Mouse (Mus musculus) splenic B cell, adult 2 months (primary cell): ENCODE measurements around the gene Fbrs.
"Not testable (repeated sequence)": the region's sequence is repeated elsewhere in the genome, so short reads cannot be mapped to it uniquely, and the experiment has no call there.

Experiments used
- DNase-seq: peaks from one replicate; pipeline ENCODE4 v3.0.0-alpha.2; 2011; ENCODE audit warnings: low read depth, low spot score
- H3K27me3 ChIP-seq: 2 replicates; pipeline ENCODE4 v1.6.1; 2012; ENCODE audit warnings: mild to moderate bottlenecking, low read length, moderate library complexity, mixed read lengths; ENCODE audit not compliant: control insufficient read depth, poor library complexity, insufficient read depth, severe bottlenecking
- H3K36me3 ChIP-seq: 2 replicates; pipeline ENCODE4 v1.6.1; 2012; ENCODE audit warnings: mild to moderate bottlenecking, low read length, moderate library complexity, mixed read lengths; ENCODE audit not compliant: control insufficient read depth, poor library complexity, insufficient read depth, severe bottlenecking

Gene Fbrs

DNA sequence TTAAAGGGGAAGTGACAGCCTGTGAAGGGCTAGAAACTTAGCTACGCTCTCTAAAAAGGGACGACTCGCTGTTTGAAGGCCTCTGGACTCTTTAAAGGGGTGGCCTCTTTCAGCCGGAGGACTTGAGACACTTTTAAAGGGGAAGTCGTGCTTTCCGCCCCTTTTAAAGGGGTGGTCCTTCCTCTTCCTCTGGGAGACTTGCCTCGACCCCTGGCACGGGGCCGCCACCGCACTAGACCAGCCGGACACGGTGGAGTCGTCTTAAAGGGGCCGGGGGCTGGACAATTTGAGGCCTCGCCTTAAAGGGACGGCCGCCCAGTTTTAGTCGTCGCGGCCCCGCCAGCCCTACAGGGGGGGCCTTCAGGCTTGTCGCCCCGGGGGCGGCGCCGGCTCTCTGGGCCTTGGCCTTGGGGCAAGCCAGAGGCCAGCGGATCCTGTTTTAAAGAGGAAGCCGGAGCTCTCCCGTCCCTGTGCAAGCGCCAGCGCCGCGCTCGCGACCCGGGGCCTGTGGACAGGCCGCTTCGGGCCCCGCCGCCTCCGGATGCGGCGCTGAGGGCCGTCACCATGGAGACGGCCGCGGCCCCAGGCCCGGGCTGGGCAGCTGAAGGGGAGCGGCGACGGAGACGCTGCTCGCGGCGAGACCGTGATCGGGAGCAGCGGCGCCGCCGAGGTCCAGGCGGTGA is at the start of gene Fbrs:
Gene Fbrs, plus strand, starts transcription at position 565 of the 683 bp plus-strand sequence.
- Histone ChIP-seq H3K36me3 (peaks cover 30% of the 10 kb centered on the region), H3K27me3 (no peaks in the 10 kb centered on the region)
- peak; percentile 93 for DNase-seq

DNA sequence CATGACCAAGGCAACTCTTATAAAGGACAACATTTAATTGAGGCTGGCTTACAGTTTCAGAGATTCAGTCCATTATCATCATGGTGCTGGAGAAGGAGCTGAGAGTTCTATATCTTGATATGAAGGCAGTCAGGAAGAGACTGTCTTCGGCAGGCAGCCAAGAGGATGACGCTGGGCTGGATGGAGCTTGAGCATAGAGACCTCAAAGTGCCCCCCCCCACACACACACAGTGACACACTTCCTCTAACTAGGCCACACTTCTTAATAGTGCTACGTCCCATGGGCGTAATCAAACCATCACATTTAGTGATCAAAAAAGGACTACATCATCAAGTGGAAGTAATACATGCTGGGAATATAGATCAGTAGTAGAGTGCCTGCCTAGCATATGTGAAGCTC is 43.8 kb upstream of the Fbrs start:
- DNase-seq, result no peak
- H3K27me3 ChIP-seq, result no peaks in the 10 kb centered on the region
- no peaks in the 10 kb centered on the region for H3K36me3 ChIP-seq

DNA sequence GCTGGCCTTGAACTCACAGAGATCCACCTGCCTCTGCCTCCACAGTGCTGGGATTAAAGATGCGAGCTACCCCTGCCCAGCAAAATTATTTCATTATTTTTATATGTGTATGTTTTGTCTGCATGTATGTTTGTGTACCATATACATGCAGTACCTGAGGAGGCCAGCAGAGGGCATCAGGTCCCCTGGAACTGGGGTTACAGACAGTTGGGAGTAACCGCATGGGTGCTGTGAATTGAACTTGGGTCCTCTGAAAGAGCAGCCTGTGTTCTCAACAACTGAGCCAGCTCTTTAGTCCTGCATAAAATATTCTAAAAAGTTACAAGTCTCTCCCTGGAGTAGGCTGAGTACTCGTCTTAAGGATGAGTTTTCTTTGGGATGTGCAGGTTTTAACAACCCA is 41.3 kb upstream of the Fbrs start:
- DNase-seq, result peak; percentile 58
- H3K27me3 ChIP-seq, result no peaks in the 10 kb centered on the region
- no peaks in the 10 kb centered on the region for H3K36me3 ChIP-seq

DNA sequence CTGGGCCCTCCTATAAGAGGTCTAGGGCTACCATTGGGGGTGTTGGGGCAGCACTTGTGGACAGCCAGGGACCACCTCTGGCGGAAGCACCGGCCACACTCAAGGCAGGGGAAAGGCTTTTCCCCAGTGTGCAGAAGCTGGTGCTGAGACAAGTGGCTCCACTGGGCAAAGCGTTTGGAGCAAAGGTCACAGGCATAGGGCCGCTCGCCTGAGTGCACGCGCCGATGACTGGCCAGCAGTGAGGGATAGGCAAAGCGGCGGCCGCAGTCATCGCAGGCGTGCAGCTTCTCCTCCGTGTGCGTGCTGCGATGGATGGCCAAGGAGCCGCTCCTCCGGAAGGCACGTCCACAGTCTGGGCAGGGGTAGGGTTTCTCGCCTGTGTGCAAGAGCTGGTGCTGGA is 35.0 kb upstream of the Fbrs start:
- Histone ChIP-seq H3K27me3 (no peaks in the 10 kb centered on the region), H3K36me3 (peaks cover 2% of the 10 kb centered on the region; the same call in 1 of the 2 replicates)
- DNase-seq, result no peak

DNA sequence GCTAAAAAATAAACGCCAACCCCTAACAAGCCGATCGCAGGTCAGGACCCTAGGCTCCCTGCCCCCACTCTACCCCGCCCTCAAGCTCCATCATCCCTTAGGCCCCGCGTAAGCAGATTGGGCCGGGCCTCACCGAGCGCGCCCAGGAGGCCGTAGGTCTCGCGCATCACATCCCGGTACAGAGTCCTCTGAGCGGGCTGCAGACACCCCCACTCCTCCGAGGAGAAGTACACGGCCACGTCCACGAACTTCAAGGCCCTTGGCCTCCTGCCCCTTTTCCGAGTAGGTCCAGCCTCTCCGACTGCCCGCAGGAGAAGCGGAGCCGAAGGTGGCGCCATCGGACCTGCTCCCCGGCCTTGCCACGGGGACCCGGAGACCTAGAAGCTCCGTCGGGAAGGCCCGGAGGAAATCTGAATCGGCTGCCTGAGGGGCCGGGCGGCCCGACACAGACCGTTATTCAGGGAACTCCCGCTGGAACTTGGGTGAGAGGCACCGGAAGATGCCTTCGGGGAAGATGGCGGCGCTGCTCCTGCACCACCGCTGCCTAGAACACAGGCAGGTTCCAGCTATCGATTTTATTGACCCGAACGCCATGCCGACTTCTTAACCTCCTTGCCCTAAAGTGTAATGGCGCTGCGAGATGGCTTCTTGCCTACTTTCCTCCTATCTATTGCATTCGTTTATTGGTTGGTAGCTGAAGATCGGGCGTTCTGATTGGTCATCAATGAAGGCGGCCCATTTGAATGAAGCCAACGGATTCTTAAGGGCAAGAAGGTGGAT is 30.3 kb upstream of the Fbrs start, which contains the start of gene Zfp689:
Gene Zfp689, minus strand, starts transcription at position 638 of the 780 bp plus-strand sequence.
- no peaks in the 10 kb centered on the region for H3K27me3 ChIP-seq
- peaks cover 2% of the 10 kb centered on the region; the same call in 1 of the 2 replicates for H3K36me3 ChIP-seq
- peak; percentile 98 for DNase-seq

DNA sequence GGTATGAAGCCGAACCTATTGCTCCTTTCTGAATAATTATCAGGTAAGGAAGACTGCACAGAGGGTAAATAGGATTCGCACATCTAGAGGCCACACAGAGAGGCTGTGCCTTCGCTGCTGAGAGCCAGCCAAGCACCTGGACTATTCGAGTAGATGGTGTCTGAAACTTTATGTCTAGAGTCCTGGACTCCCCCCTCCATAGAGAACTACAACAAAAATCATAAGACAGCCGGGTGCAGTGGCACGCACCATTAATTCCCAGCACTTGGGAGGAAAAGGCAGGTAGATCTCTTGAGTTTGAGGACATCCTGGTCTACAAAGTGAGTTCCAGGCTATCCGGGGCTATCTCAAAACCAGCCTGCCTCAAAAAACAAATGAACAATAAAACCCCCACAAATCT is 29.0 kb upstream of the Fbrs start:
- no peak for DNase-seq
- Histone ChIP-seq H3K27me3 (no peaks in the 10 kb centered on the region), H3K36me3 (peaks cover 3% of the 10 kb centered on the region; the same call in 1 of the 2 replicates)

DNA sequence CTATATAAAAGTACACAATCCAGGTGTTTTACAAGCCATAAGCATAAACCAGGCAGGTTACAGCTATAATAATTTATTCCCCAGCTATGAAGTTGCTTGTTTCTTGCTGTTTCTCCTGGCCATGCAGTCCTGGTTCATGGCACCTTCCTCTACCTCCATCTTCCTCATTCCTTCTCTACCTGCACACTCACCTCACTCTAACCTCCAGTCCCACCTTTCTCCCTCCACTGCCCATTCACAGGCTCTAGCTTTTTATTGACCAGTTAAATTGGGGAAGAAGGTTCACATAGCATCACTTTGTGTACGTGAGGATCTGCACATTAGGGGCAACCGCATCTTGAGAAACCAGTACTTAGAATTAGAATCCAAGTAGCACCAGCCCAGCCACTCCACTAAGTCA is 25.9 kb upstream of the Fbrs start:
- peaks cover 2% of the 10 kb centered on the region; the same call in 1 of the 2 replicates for H3K36me3 ChIP-seq

DNA sequence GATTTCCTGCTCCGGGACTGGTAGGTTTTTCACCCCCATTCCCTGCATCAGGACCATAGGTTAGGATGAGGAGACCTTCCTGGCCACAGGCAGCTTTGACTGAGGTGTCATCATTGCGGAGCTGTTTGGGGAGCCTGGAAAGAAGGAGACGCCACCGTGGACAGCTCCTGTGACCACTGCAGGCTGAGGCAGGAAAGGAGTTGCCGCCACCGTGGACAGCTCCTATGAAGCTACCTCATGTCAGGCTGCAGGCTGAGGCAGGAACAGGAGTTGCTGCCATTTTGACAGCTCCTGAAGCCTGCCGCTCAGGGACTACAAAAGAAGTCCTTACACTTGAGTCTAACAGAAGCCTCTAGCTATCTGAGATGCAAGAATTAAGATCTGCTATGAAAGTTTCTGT is 24.1 kb upstream of the Fbrs start:
- Histone ChIP-seq H3K27me3 (no peaks in the 10 kb centered on the region), H3K36me3 (peaks cover 8% of the 10 kb centered on the region; the same call in 1 of the 2 replicates)
- DNase-seq, result no peak

More for the DNA sequence above, 25.9 kb upstream of the Fbrs start:
- DNase-seq, result no peak
- no peaks in the 10 kb centered on the region for H3K27me3 ChIP-seq

DNA sequence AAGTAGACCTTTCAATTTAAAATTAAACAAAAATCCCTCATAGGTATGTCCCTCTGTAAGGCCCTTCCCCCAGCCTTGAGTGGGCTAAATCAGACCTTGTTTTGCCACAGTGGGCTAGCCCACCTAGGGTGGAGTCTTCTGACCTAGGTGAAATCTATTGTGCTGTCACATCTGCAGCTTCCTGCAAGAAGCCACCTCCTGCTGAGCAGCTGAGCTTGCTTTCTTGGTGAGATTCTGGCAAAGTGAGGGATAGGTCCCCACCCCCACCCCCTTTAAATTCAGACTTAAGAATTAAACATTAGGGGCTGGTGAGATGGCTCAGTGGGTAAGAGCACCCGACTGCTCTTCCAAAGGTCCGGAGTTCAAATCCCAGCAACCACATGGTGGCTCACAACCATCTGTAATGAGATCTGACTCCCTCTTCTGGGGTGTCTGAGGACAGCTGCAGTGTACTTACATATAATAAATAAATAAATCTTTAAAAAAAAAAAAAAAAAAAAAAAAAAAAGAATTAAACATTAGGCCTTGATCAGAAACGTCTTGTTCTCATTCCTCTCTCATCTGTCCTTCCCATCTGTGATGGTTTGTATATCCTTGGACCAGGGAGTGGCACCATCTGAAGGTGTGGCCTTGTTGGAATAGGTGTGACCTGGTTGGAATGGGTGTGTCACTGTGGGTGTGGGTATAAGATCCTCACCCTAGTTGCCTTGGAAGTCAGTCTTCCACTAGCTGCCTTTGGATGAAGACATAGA is 20.5 kb upstream of the Fbrs start:
- not testable (repeated sequence) for H3K36me3 ChIP-seq, H3K27me3 ChIP-seq, DNase-seq

DNA sequence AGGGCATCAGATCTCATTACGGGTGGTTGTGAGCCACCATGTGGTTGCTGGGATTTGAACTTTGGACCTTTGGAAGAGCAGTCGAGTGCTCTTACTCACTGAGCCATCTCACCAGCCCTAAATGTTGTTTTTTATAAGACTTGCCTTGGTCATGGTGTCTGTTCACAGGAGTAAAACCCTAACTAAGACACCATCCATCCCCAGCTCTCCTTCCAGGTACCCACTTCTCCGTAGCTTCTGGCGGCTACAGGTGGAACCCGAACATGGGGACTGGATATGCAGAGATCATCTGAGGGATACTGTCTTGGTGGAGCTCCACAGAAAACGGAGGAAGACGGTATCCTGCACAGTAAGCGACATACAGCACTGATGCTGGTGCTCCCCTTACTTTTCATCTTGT is 19.7 kb upstream of the Fbrs start, which contains the start of gene Prr14:
Gene Prr14, plus strand, starts transcription at position 301 of the 400 bp plus-strand sequence.
- not testable (repeated sequence) for H3K27me3 ChIP-seq

DNA sequence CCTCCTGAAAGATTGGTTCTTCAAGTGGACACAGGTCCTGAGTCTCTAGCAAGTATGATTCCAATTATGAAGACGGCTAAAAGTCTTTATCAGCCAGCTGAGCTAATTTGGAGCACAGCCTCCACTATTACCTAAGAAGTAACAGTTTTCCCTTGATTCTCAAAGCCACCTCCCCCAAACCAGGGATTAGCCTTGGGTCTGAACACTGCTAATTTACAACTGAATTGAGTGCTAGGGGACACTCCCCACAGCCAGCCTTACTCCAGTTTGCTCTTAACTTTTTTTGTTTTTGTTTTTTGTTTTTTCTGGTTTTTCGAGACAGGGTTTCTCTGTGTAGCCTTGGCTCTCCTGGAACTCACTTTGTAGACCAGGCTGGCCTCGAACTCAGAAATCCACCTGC is 13.8 kb upstream of the Fbrs start:
- H3K36me3 ChIP-seq, result peaks cover 1% of the 10 kb centered on the region; the same call in 1 of the 2 replicates
- DNase-seq, result no peak
- H3K27me3 ChIP-seq, result no peaks in the 10 kb centered on the region

More for the DNA sequence above, 19.7 kb upstream of the Fbrs start, which contains the start of gene Prr14:
- DNase-seq, H3K36me3 ChIP-seq: not testable (repeated sequence)

DNA sequence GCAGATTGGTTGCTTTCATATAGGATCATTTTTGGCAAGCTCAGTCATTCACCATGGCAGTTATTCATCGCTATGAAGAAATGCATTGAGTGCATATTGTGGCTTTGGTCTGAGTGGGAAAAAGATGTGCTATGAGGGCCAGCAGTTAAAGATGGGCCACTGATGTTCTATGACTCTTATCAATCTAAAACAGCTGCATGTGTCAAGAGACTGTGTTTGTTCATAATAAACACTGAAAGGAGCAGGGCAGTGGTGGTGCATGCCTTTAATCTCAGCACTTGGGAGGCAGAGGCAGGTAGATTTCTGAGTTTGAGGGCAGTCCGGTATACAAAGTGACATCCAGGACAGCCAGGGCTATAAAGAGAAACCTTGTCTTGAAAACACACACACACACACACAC is 13.3 kb upstream of the Fbrs start:
- H3K27me3 ChIP-seq, H3K36me3 ChIP-seq, DNase-seq: not testable (repeated sequence)

DNA sequence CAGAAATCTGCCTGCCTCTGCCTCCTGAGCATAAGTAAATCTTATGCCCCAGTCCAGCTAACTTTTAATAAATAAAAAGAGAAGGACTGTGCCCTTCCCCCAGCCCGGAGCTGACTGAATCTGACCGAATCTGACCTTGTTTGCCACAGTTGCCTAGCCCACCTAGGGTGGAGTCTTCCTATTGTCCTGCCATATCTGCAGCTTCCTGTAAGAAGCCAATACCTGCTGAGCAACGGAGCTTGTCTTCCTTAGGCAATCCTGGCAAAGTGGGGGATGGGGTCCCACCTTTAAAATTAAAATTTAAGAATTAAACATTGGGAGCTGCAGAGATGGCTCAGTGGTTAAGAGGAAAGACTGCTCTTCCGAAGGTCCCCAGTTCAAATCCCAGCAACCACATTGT is 12.4 kb upstream of the Fbrs start:
- Histone ChIP-seq H3K27me3 (no peaks in the 10 kb centered on the region), H3K36me3 (no peaks in the 10 kb centered on the region)
- DNase-seq, result no peak

DNA sequence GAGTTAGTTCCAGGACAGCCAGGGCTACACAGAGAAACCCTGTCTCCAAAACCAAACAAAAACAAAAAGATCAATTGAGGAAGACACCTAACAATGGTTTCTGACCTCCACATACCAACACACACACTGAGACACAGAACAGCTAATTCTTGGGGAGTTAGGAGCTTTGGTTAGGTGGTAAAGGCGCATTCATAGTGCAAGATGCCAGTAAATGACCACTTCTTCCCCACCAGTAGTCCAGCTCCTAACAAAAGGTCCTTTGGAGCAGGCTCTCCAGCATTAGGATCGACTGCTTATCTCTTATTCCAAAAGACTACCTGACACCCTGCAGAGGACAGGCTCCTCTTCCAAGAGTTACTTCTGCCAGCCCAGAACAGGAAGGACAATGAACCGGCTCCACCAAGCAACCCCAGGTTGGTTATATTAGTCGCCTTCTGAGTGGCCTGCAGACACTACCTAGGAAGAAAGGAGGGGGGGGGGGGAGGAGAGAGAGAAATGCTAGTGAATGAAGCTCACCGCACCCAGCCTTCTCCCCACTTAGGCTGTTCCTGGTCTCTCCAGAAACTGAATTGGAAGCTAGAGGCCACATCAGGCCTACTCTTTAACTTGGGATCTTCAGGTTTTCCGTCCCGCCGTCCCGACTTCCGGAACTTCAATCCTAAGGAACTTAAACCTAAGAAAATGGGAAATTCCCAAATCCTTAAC is 8.8 kb upstream of the Fbrs start:
- Histone ChIP-seq H3K36me3 (peaks cover 16% of the 10 kb centered on the region), H3K27me3 (no peaks in the 10 kb centered on the region)
- peak; percentile 30 for DNase-seq
